Mouse (Mus musculus) T-cell, adult 2 months (primary cell): Measurements from ENCODE around the gene Prep.

Experiments
- DNase-seq: peaks from one replicate; pipeline ENCODE4 v3.0.0; 2022; ENCODE audit warnings: low spot score

Gene Prep

GRCm38 (mm10) chr10:45193330-45194310, 126.6 kb downstream of the Prep start:
- DNase-seq = no peak

DNA sequence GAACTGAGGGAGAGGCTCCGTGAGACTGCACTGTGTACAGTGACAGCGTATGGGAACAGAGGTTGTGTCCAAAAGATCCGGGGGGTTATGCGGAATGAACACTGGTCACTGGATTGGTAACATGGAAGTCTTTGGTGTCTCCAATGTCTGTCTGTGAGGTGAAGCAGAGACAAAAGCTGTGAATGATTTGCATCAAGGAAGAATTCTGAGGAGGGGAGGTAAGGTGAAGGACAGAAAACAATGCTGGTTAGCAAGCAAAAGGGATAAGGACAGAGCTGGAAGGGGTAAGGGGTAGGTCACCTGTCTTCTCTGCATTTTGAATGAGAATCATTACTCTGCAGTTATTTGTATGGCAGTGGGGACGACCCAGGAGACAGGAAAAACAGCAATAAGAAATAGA, 127.5 kb downstream of the Prep start:
- no peak for DNase-seq

GRCm38 (mm10) chr10:45204582-45204981, 137.6 kb downstream of the Prep start:
- DNase-seq = no peak

DNA sequence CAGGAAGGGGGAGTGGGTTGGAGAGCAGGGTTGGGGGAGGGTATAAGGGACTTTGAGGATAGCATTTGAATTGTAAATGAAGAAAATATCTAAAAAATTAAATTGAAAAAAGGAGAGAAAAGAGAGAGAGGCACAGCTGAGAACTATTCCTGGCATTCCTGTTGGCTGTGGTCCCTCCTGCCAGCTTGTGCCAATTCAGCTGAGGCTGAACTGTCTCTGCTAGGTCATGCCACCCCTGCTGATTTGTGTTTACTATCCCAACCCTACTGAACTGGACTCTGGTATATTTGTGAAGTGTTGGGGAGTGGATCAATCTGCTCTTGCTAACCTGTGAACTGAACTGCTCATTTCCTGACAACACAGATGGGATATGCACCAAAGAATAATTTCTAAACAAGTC, 143.2 kb downstream of the Prep start:
- no peak for DNase-seq

DNA sequence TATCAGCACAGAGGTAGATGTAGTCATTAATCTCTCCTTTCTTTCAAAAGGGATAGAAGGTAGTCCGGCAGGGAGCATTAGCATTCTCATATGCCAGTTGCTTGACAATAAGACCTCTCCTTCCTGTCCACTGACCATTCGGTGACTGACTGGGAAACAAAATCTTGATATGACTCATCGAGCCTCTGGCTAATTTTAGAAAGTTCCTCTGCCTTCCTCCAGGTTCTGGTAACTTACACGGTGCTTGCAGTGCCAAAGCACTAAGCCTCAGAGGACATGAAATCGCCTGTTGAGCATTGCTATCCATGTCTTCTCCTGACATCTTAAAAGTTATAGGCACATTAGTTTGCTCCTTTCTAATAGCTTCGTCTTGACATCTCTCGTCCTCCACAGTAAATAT, 149.7 kb downstream of the Prep start:
- no peak for DNase-seq
